Mouse (Mus musculus) olfactory bulb, adult 2 months (tissue): Measurements from ENCODE around the gene Fkbpl. TPM values are rescaled to one million over a fixed set of nuclear protein-coding genes. Genes with fewer than 3 reads are reported as not detected.

ENCODE experiments used
- H3K27ac ChIP-seq: fragments of 200-500 bp; 2 replicates; pipeline ENCODE4 v1.5.1; 2012; ENCODE audit warnings: low read depth, low read length; ENCODE audit not compliant: insufficient read depth
- H3K4me1 ChIP-seq: fragments of 200-500 bp; 2 replicates; pipeline ENCODE4 v1.6.1; 2012; ENCODE audit warnings: low read length; ENCODE audit not compliant: control insufficient read depth, insufficient read depth
- H3K4me3 ChIP-seq: fragments of 200-500 bp; 2 replicates; pipeline ENCODE4 v1.5.1; 2012; ENCODE audit warnings: mild to moderate bottlenecking, low read depth, low read length, moderate library complexity; ENCODE audit not compliant: insufficient read depth
- CTCF ChIP-seq: fragments of 200-500 bp; IDR thresholded peaks from 2 replicates; pipeline ENCODE4 v1.5.1; 2012; ENCODE audit warnings: low read depth, mild to moderate bottlenecking, low read length, moderate library complexity; ENCODE audit not compliant: insufficient read depth
- POLR2A ChIP-seq: fragments of 200-500 bp; IDR thresholded peaks from 2 replicates; pipeline ENCODE4 v1.6.1; 2012; ENCODE audit warnings: mild to moderate bottlenecking, low read depth, low read length, moderate library complexity; ENCODE audit not compliant: insufficient read depth
- WGBS: fragments of 180-500 bp; shearing (Covaris S2); methylation state at CpG from one replicate; pipeline ENCODE4 v1.1.7; 2018; 5-methylcytosine and 5-hydroxymethylcytosine counted together
- polyA plus RNA-seq: library from polyadenylated mRNA; stranded (reverse); fragments of >200 nt; gene quantifications from 2 replicates; pipeline ENCODE4 v1.2.4, GENCODE M21; 2012; ENCODE audit warnings: low replicate concordance; ENCODE audit not compliant: missing spikeins, insufficient read depth, insufficient read length

Fkbpl gene
- polyA plus RNA-seq, 1 experiment = not detected

- Histone ChIP-seq H3K4me1 (peaks cover 20% of the 10 kb centered on the region), H3K27ac (no peak overlapping the region), H3K4me3 (no peak overlapping the region)
- TF ChIP-seq CTCF = no peak
- TF ChIP-seq POLR2A = no peak
- 95% methylated on average over 3 of the region's 3 CpGs for WGBS
Measured at GRCm38 (mm10) chr17:34624981-34625380, 19.6 kb upstream of the Fkbpl start.

DNA sequence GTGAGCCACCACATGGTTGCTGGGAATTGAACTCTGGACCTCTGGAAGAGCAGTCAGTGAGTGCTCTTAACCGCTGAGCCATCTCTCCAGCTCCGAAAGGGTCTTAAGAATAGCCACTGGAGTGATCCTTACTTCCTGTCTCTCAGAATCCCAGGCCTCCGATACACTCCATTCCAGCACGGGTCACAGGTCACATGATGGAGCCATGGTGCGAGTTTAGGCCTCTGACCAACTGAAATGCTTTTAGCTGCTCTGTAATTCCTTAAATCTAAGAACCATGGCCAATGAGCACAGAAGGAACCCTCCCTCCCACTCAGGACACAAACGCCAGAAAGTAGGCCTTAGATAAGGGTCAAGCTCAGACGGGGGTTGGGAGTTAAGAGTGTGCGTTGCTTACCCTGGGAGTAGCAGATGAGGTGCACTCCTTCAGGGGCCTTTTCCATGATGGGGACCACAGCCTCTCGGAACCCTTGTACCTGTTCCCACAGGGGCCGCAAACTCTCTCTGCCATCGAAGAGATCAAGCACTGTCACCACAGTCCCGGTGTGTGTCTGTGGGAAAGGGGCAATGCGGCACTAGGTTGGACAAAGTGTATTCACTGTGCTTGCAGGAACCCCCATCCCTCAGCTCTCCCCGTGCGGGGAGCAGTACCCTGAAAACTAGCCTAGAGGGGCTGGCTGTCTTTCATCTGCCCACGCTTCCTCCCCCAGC is 18.3 kb upstream of the Fkbpl start:
- Histone ChIP-seq H3K4me3 (peak overlapping the region; percentile 89), H3K4me1 (peaks cover 24% of the 10 kb centered on the region), H3K27ac (peak overlapping the region; percentile 89; the same call in 1 of the 2 replicates)
- WGBS = 43% methylated on average over 16 of the region's 16 CpGs
- TF ChIP-seq CTCF = no peak
- no peak for TF ChIP-seq POLR2A

- H3K27ac ChIP-seq = peak overlapping the region; percentile 89
- H3K4me1 ChIP-seq = peaks cover 29% of the 10 kb centered on the region
- WGBS = 0% methylated on average over 18 of the region's 18 CpGs
- TF ChIP-seq POLR2A = no peak
- 0 out of 2 replicates have a peak, but pooled peaks have one; percentile 3 for TF ChIP-seq CTCF
- peak overlapping the region; percentile 89 for H3K4me3 ChIP-seq
Measured at GRCm38 (mm10) chr17:34626773-34627092, 17.8 kb upstream of the Fkbpl start.

- peak overlapping the region; percentile 99 for H3K27ac ChIP-seq
- WGBS = under 1% methylated on average over 45 of the region's 45 CpGs
- H3K4me1 ChIP-seq = peaks cover 34% of the 10 kb centered on the region
- TF ChIP-seq POLR2A = no peak; the same call in none of the 2 replicates
- 0 out of 2 replicates have a peak, but pooled peaks have one; percentile 2 for TF ChIP-seq CTCF
- peak overlapping the region; percentile 89 for H3K4me3 ChIP-seq
Measured at GRCm38 (mm10) chr17:34627093-34627942, 17.2 kb upstream of the Fkbpl start.

DNA sequence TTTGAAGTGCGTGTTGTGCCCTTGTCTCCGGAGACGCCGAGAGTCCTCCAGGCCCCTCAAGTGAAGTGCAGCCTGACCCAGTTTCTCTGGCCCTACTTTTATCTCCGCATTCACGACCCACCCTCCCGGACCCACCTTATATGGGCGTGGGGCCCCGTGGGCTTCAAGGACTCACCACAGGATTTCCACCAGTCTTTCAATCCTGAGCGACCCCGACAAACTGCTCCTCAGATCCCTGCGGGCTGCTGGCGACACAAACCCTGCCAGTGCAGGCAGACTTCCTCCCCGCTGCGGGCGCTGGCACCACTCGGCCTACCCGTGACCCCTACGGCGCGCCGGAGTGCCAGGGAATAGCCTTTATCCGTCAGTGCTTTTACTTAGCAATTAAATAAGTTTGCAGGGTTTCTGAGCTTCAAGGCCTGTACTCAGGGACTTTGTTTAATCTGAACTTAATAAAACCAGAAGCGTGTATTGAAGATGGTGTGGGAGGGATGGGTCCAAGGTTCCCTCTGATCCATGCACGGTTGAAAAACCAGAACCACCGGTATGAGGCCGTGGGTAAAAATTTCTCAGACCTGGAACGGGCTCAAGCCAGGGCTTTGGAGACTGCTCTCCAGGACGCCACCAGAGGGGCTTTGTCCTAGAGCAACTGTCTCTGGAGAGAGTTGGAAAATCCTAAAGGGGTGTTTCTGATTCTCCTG is 16.5 kb upstream of the Fkbpl start, which contains the start of gene Ppt2:
TSS of gene Ppt2 (minus strand) at position 568 of the 701 bp plus-strand sequence.
- 1% methylated on average over 29 of the region's 29 CpGs for WGBS
- H3K27ac ChIP-seq = peak within 1 kb of the TSS; percentile 99
- peaks cover 38% of the 10 kb centered on the region for H3K4me1 ChIP-seq
- TF ChIP-seq CTCF = no peak
- TF ChIP-seq POLR2A = no peak
- peak within 1 kb of the TSS; percentile 89 for H3K4me3 ChIP-seq

DNA sequence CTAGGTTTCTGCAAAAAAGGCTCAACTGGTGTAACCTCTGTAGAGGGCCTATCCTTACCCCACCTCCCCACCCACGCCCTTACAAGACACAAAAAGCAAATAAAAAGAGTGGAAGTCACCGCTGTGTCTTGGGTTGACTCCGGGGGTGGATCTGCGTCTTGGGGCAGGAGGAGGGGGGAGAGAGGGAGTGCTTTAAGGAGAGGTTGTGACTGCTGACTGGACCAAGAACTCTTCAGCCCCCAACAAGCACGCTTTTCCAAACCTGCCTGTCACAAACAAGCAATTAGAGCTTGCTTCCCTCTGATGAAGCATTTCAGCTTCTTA is 16.0 kb upstream of the Fkbpl start:
- WGBS = 11% methylated on average over 5 of the region's 5 CpGs
- H3K27ac ChIP-seq = peak overlapping the region; percentile 99
- peak overlapping the region; percentile 89 for H3K4me3 ChIP-seq
- peaks cover 42% of the 10 kb centered on the region for H3K4me1 ChIP-seq
- TF ChIP-seq POLR2A = no peak
- TF ChIP-seq CTCF = no peak

- 0 out of 2 replicates have a peak, but pooled peaks have one; percentile 14 for TF ChIP-seq POLR2A
- no peak for TF ChIP-seq CTCF
- H3K27ac ChIP-seq = peak within 1 kb of the TSS; percentile 99
- 1% methylated on average over 16 of the region's 16 CpGs for WGBS
Measured at GRCm38 (mm10) chr17:34629221-34629751, 15.3 kb upstream of the Fkbpl start, which contains the start of gene Prrt1. Prrt1 (plus strand) TSS chr17:34629533.

GRCm38 (mm10) chr17:34629796-34630603 is 14.6 kb upstream of the Fkbpl start:
- Histone ChIP-seq H3K27ac (peak overlapping the region; percentile 50), H3K4me3 (peak overlapping the region; percentile 89), H3K4me1 (peaks cover 43% of the 10 kb centered on the region)
- no peak for TF ChIP-seq CTCF
- TF ChIP-seq POLR2A = no peak
- 13% methylated on average over 12 of the region's 12 CpGs for WGBS

More at GRCm38 (mm10) chr17:34629221-34629751, 15.3 kb upstream of the Fkbpl start, which contains the start of gene Prrt1:
- H3K4me3 ChIP-seq = peak within 1 kb of the TSS; percentile 89
- H3K4me1 ChIP-seq = peaks cover 43% of the 10 kb centered on the region
